Mouse (Mus musculus): ENCODE results near the gene Pitpna. TPM values are rescaled to one million over a fixed set of nuclear protein-coding genes. Genes with fewer than 3 reads are reported as not detected.

Pitpna gene
- polyA plus RNA-seq, 1 experiment from 2014 or later, result 92.3 TPM

GRCm38 (mm10) chr11:75658311-75658710 is 70.4 kb downstream of the Pitpna start:
- Histone ChIP-seq H3K4me1 (replicated peaks) (peaks cover 35% of the 10 kb centered on the region), H3K4me2 (replicated peaks) (no peak overlapping the region), H3K4me3 (replicated peaks) (no peak overlapping the region), H3K27ac (no peak overlapping the region), H3K36me3 (peaks cover 31% of the 10 kb centered on the region), H3K27me3 (replicated peaks) (no peaks in the 10 kb centered on the region), H3K9me3 (no peaks in the 10 kb centered on the region), H3K9ac (no peak overlapping the region)
- ATAC-seq, result no peak
- 92% methylated on average over 13 of the region's 13 CpGs for WGBS

- Histone ChIP-seq H3K9me3 (no peaks in the 10 kb centered on the region), H3K27me3 (replicated peaks) (no peaks in the 10 kb centered on the region), H3K4me1 (replicated peaks) (peaks cover 27% of the 10 kb centered on the region), H3K27ac (no peak overlapping the region), H3K9ac (no peak overlapping the region), H3K4me2 (replicated peaks) (no peak overlapping the region), H3K4me3 (replicated peaks) (no peak overlapping the region), H3K36me3 (peaks cover 31% of the 10 kb centered on the region)
- WGBS, result 81% methylated on average over 14 of the region's 14 CpGs
- ATAC-seq, result no peak
Measured at GRCm38 (mm10) chr11:75658996-75659750, 71.3 kb downstream of the Pitpna start.

- WGBS, result 92% methylated on average over 12 of the region's 12 CpGs
- no peaks in the 10 kb centered on the region for H3K9me3 ChIP-seq
- no peak for ATAC-seq
- peaks cover 17% of the 10 kb centered on the region for H3K4me1 ChIP-seq (replicated peaks)
- no peaks in the 10 kb centered on the region for H3K27me3 ChIP-seq (replicated peaks)
- peaks cover 32% of the 10 kb centered on the region for H3K36me3 ChIP-seq
- H3K27ac ChIP-seq, result no peak overlapping the region
- no peak overlapping the region for H3K9ac ChIP-seq
- H3K4me3 ChIP-seq (replicated peaks), result no peak overlapping the region
- no peak overlapping the region for H3K4me2 ChIP-seq (replicated peaks)
Measured at GRCm38 (mm10) chr11:75660081-75660590, 72.2 kb downstream of the Pitpna start.

GRCm38 (mm10) chr11:75660941-75661800 is 73.3 kb downstream of the Pitpna start:
- Histone ChIP-seq H3K9me3 (no peaks in the 10 kb centered on the region), H3K27ac (no peak overlapping the region), H3K4me3 (replicated peaks) (no peak overlapping the region), H3K36me3 (peaks cover 42% of the 10 kb centered on the region), H3K27me3 (replicated peaks) (no peaks in the 10 kb centered on the region), H3K9ac (no peak overlapping the region), H3K4me1 (replicated peaks) (peaks cover 12% of the 10 kb centered on the region), H3K4me2 (replicated peaks) (no peak overlapping the region)
- no peak for ATAC-seq
- WGBS, result 89% methylated on average over 21 of the region's 21 CpGs

GRCm38 (mm10) chr11:75662131-75662530 is 74.2 kb downstream of the Pitpna start:
- 93% methylated on average over 7 of the region's 7 CpGs for WGBS
- peaks cover 51% of the 10 kb centered on the region for H3K36me3 ChIP-seq

GRCm38 (mm10) chr11:75666296-75666695 is 78.4 kb downstream of the Pitpna start:
- WGBS, result 92% methylated on average over 6 of the region's 6 CpGs
- H3K4me2 ChIP-seq (replicated peaks), result no peak overlapping the region
- H3K4me3 ChIP-seq (replicated peaks), result no peak overlapping the region
- no peaks in the 10 kb centered on the region for H3K4me1 ChIP-seq (replicated peaks)
- H3K9me3 ChIP-seq, result no peaks in the 10 kb centered on the region
- no peaks in the 10 kb centered on the region for H3K27me3 ChIP-seq (replicated peaks)
- peaks cover 62% of the 10 kb centered on the region for H3K36me3 ChIP-seq
- ATAC-seq, result no peak
- H3K27ac ChIP-seq, result no peak overlapping the region
- no peak overlapping the region for H3K9ac ChIP-seq

More at GRCm38 (mm10) chr11:75662131-75662530, 74.2 kb downstream of the Pitpna start:
- Histone ChIP-seq H3K4me3 (replicated peaks) (no peak overlapping the region), H3K4me1 (replicated peaks) (peaks cover 3% of the 10 kb centered on the region; the same call in 1 of the 2 replicates), H3K9ac (no peak overlapping the region), H3K4me2 (replicated peaks) (no peak overlapping the region), H3K27me3 (replicated peaks) (no peaks in the 10 kb centered on the region), H3K27ac (no peak overlapping the region), H3K9me3 (no peaks in the 10 kb centered on the region)
- ATAC-seq, result no peak

- WGBS, result 83% methylated on average over 3 of the region's 3 CpGs
- no peak for ATAC-seq
Measured at GRCm38 (mm10) chr11:75668621-75669020, 80.7 kb downstream of the Pitpna start.

GRCm38 (mm10) chr11:75669176-75669852 is 81.4 kb downstream of the Pitpna start:
- no peak overlapping the region for H3K4me2 ChIP-seq (replicated peaks)

More at GRCm38 (mm10) chr11:75668621-75669020, 80.7 kb downstream of the Pitpna start:
- peaks cover 68% of the 10 kb centered on the region for H3K36me3 ChIP-seq
- H3K4me1 ChIP-seq (replicated peaks), result no peaks in the 10 kb centered on the region
- no peak overlapping the region for H3K4me3 ChIP-seq (replicated peaks)
- no peaks in the 10 kb centered on the region for H3K27me3 ChIP-seq (replicated peaks)
- H3K9ac ChIP-seq, result no peak overlapping the region
- no peak overlapping the region for H3K4me2 ChIP-seq (replicated peaks)
- H3K9me3 ChIP-seq, result no peaks in the 10 kb centered on the region
- H3K27ac ChIP-seq, result no peak overlapping the region

GRCm38 (mm10) chr11:75669853-75670200 is 81.9 kb downstream of the Pitpna start:
- Histone ChIP-seq H3K27ac (no peak overlapping the region), H3K4me1 (replicated peaks) (no peaks in the 10 kb centered on the region), H3K9me3 (no peaks in the 10 kb centered on the region), H3K27me3 (replicated peaks) (no peaks in the 10 kb centered on the region), H3K36me3 (peaks cover 70% of the 10 kb centered on the region), H3K4me3 (replicated peaks) (no peak overlapping the region), H3K9ac (no peak overlapping the region), H3K4me2 (replicated peaks) (no peak overlapping the region)
- ATAC-seq, result no peak
- WGBS, result 89% methylated on average over 12 of the region's 12 CpGs

More at GRCm38 (mm10) chr11:75669176-75669852, 81.4 kb downstream of the Pitpna start:
- Histone ChIP-seq H3K27me3 (replicated peaks) (no peaks in the 10 kb centered on the region), H3K27ac (no peak overlapping the region), H3K4me3 (replicated peaks) (no peak overlapping the region), H3K36me3 (peaks cover 70% of the 10 kb centered on the region), H3K9me3 (no peaks in the 10 kb centered on the region), H3K9ac (no peak overlapping the region), H3K4me1 (replicated peaks) (no peaks in the 10 kb centered on the region)
- 89% methylated on average over 11 of the region's 11 CpGs for whole genome bisulfite sequencing
- no peak for ATAC-seq

- no peak overlapping the region for H3K4me3 ChIP-seq (replicated peaks)
- no peak overlapping the region for H3K9ac ChIP-seq
- 84% methylated on average over 22 of the region's 22 CpGs for whole genome bisulfite sequencing
- no peak overlapping the region for H3K4me2 ChIP-seq (replicated peaks)
- H3K36me3 ChIP-seq, result peaks cover 54% of the 10 kb centered on the region
- H3K9me3 ChIP-seq, result no peaks in the 10 kb centered on the region
- H3K27ac ChIP-seq, result no peak overlapping the region
- H3K4me1 ChIP-seq (replicated peaks), result no peaks in the 10 kb centered on the region
- H3K27me3 ChIP-seq (replicated peaks), result no peaks in the 10 kb centered on the region
- ATAC-seq, result no peak
Measured at GRCm38 (mm10) chr11:75671426-75672180, 83.7 kb downstream of the Pitpna start.

GRCm38 (mm10) chr11:75673411-75673810 is 85.5 kb downstream of the Pitpna start:
- Histone ChIP-seq H3K27me3 (replicated peaks) (no peaks in the 10 kb centered on the region), H3K9me3 (no peaks in the 10 kb centered on the region), H3K4me2 (replicated peaks) (no peak overlapping the region), H3K4me3 (replicated peaks) (no peak overlapping the region), H3K4me1 (replicated peaks) (no peaks in the 10 kb centered on the region), H3K36me3 (peaks cover 44% of the 10 kb centered on the region), H3K27ac (no peak overlapping the region), H3K9ac (no peak overlapping the region)
- ATAC-seq, result no peak
- 92% methylated on average over 5 of the region's 5 CpGs for WGBS

All from intestine, embryonic 15.5 days (tissue).